Mouse (Mus musculus) c-Kit-positive CD71-positive TER-119-negative erythroid progenitor cells, embryonic 14.5 days (primary cell): Measurements from ENCODE around the gene Ppbp.
"Not testable (repeated sequence)": the region's sequence is repeated elsewhere in the genome, so short reads cannot be mapped to it uniquely, and the experiment has no call there.

Experiments
- DNase-seq: peaks from one replicate; pipeline ENCODE4 v3.0.0-alpha.2; 2013; ENCODE audit warnings: low read depth

The Ppbp gene

GRCm38 (mm10) chr5:90788114-90788513 is 19.8 kb downstream of the Ppbp start:
- DNase-seq: no peak

- no peak for DNase-seq
Measured at GRCm38 (mm10) chr5:90789306-90790073, 21.2 kb downstream of the Ppbp start.

- DNase-seq: no peak
Measured at GRCm38 (mm10) chr5:90790074-90790502, 21.8 kb downstream of the Ppbp start.

GRCm38 (mm10) chr5:90794195-90794625 is 25.9 kb downstream of the Ppbp start, which contains the start of gene Cxcl15:
TSS of gene Cxcl15 (plus strand) at chr5:90794534.
- DNase-seq: no peak

- not testable (repeated sequence) for DNase-seq
Measured at GRCm38 (mm10) chr5:90795392-90795791, 27.1 kb downstream of the Ppbp start.

GRCm38 (mm10) chr5:90804574-90804973 is 36.3 kb downstream of the Ppbp start:
- DNase-seq: no peak

- DNase-seq: no peak
Measured at GRCm38 (mm10) chr5:90806050-90806449, 37.7 kb downstream of the Ppbp start.

- DNase-seq: no peak
Measured at GRCm38 (mm10) chr5:90807176-90807950, 39.0 kb downstream of the Ppbp start.
